Mouse (Mus musculus) bone marrow, adult 2 months (tissue): ENCODE data around the gene Chp2. TPM values are rescaled to one million over a fixed set of nuclear protein-coding genes. Genes with fewer than 3 reads are reported as not detected.

ENCODE experiments used
- H3K27ac ChIP-seq: fragments of 200-500 bp; 2 replicates; pipeline ENCODE4 v1.5.1; 2012; ENCODE audit warnings: low read depth, mild to moderate bottlenecking, control low read depth, inconsistent platforms, low read length; ENCODE audit not compliant: control insufficient read depth, poor library complexity, insufficient read depth
- H3K4me1 ChIP-seq: fragments of 200-500 bp; 2 replicates; pipeline ENCODE4 v1.6.1; 2011; ENCODE audit warnings: low read length; ENCODE audit not compliant: control insufficient read depth, insufficient read depth
- H3K4me3 ChIP-seq: fragments of 200-500 bp; replicated peaks from 2 replicates; pipeline ENCODE3; 2011; ENCODE audit warnings: mild to moderate bottlenecking, low read depth, low read length, control low read depth; ENCODE audit not compliant: control insufficient read depth
- CTCF ChIP-seq: fragments of 200-500 bp; IDR thresholded peaks from 2 replicates; pipeline ENCODE4 v1.5.1; 2011; ENCODE audit warnings: low read length, control low read depth; ENCODE audit not compliant: control insufficient read depth, insufficient read depth
- POLR2A ChIP-seq: fragments of 200-500 bp; IDR thresholded peaks from 2 replicates; pipeline ENCODE4 v1.6.1; 2011; ENCODE audit warnings: low read depth, mild to moderate bottlenecking, control low read depth, low read length, borderline replicate concordance; ENCODE audit not compliant: control insufficient read depth
- WGBS: fragments of 180-500 bp; shearing (Covaris S2); methylation state at CpG from one replicate; pipeline ENCODE4 v1.1.7; 2018; 5-methylcytosine and 5-hydroxymethylcytosine counted together
- polyA plus RNA-seq: library from polyadenylated mRNA; stranded (reverse); fragments of >200 nt; gene quantifications from 2 replicates; pipeline ENCODE4 v1.2.4, GENCODE M21; 2011; ENCODE audit warnings: low replicate concordance; ENCODE audit not compliant: missing spikeins, insufficient read depth, insufficient read length

The Chp2 gene
- polyA plus RNA-seq, 1 experiment, result 8.3 TPM

GRCm38 (mm10) chr7:122196771-122197170, 22.5 kb upstream of the Chp2 start:
- WGBS, result 63% methylated on average over 9 of the region's 9 CpGs
- TF ChIP-seq POLR2A (no peak), CTCF (no peak)

DNA sequence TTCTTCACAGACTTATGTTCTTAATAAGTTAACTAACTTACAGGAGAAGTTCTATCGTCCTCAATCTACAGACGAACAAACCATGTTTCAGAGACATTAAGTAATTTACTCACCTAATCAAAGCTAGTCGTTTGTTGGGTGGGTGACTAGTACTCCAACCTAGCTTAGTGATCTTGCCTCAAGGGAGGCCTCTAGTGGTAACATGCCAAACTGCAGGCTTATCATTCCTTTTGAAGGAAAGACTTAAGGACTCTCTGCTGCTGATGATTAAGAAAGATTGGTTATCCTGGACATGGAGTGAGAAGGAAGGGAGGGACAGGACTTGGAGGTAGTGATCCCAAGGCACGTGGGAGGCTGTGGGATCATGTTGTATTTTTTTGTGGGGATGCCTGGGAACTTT, 22.0 kb upstream of the Chp2 start:
- H3K27ac ChIP-seq, result no peak overlapping the region
- TF ChIP-seq CTCF, result no peak
- TF ChIP-seq POLR2A, result no peak
- 24% methylated on average over 4 of the region's 4 CpGs for WGBS
- H3K4me3 ChIP-seq, result no peak overlapping the region
- no peaks in the 10 kb centered on the region for H3K4me1 ChIP-seq

More at GRCm38 (mm10) chr7:122196771-122197170, 22.5 kb upstream of the Chp2 start:
- H3K4me1 ChIP-seq, result no peaks in the 10 kb centered on the region
- H3K27ac ChIP-seq, result no peak overlapping the region
- H3K4me3 ChIP-seq, result no peak overlapping the region

GRCm38 (mm10) chr7:122199296-122199695, 20.0 kb upstream of the Chp2 start:
- no peak overlapping the region for H3K4me3 ChIP-seq
- no peaks in the 10 kb centered on the region for H3K4me1 ChIP-seq
- 26% methylated on average over 5 of the region's 5 CpGs for WGBS
- H3K27ac ChIP-seq, result no peak overlapping the region
- TF ChIP-seq POLR2A (no peak), CTCF (peak; percentile 31)

- WGBS, result 54% methylated on average over 2 of the region's 2 CpGs
- TF ChIP-seq POLR2A (no peak), CTCF (no peak)
- Histone ChIP-seq H3K4me1 (no peaks in the 10 kb centered on the region), H3K4me3 (no peak overlapping the region), H3K27ac (no peak overlapping the region)
These were observed 15.4 kb upstream of the Chp2 start for GRCm38 (mm10) chr7:122203936-122204335.

DNA sequence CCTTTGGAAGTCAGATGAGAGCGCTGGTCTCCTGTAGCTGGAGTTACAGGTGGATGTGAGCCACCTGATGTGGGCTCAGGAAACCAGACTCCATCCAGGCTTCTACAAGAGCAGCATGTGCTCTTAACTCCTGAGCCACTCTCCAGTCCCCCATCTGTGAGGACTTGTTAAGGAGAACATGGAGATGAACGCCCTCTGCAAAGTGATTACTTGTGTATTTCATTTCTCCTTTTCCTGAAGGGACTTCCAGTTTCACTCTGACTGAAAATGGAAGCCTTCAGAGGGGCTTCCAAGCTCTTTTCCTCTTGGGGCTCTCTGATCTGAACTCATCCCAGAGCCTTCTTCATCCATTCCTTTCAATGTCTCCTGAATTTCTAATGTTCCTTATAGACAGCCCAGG, 13.2 kb upstream of the Chp2 start:
- Histone ChIP-seq H3K27ac (no peak overlapping the region), H3K4me1 (no peaks in the 10 kb centered on the region), H3K4me3 (no peak overlapping the region)
- TF ChIP-seq CTCF, result no peak
- no peak for TF ChIP-seq POLR2A
- 66% methylated on average over 2 of the region's 2 CpGs for WGBS

DNA sequence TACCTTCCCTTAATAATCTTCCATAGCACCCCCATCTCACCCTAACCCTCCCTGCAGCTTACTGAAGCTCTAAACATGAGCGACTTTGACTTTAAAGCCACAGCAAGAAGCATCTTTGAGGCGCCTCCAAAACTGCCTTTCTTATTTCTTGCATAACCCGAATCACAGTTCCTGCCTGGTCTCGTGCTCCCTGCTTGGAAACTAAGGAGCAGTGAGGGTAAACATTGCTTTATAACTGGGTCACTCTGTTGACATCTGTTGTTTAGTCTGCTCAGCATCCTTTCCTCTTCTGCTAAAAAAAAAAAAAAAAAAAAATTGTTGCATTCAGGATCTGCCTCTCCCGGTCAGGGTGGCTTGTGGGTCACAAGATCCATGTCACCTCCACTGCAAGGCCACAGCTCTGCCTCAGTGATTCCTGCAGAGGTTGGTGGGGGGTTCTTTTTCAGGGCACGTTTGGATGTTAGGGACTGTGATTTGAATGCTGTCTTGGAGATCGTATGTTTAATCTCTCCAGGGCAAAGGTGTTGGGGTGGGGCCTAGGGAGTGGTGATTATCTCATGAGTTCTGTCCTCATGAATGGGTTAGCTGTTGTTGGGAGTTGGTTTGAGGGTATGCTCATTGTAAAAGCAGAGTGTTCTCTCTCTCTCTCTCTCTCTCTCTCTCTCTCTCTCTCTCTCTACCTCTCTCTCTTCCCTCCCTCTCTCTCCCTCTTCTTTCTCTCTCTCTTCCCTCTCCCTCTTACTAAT, 10.8 kb upstream of the Chp2 start:
- Histone ChIP-seq H3K4me3 (no peak overlapping the region), H3K4me1 (no peaks in the 10 kb centered on the region), H3K27ac (no peak overlapping the region)
- 49% methylated on average over 7 of the region's 7 CpGs for WGBS
- TF ChIP-seq POLR2A (no peak), CTCF (no peak)

DNA sequence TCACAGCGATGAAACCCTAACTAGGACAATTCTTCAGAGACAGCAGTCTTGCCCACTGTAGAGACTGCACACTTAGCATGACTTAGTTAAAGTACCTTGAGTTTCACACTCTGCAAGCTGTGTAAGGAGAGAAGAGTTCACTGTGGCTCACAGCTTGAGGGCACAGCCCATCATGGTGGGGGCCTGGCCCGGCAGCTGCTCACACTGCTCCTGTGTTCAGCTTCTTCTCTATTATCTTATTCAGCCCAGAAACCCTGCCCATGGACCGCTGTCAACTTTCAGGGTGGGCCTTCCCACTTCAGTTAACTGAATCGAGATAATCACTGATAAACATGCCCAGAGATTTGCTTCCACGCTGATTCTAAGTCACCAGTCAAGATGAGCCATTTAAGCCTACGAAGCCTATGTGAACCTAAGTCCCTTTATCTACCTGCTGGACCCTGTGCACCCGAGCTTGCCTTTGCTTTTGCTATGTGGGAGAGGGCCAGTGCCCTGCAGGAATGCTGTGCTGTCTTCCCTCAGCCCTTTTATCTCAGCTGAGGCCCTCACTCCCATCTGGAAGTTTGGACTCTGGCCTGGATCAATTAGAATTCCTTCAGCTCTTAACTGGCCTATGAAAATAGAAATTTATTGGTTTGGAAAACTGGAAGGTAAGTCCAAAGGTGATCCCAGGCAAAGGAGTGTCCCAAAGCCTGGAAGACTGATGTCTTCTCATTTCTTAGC, 6.9 kb downstream of the Chp2 start:
- no peak for TF ChIP-seq POLR2A
- TF ChIP-seq CTCF, result no peak
- WGBS, result 70% methylated on average over 7 of the region's 7 CpGs
- no peak overlapping the region; the same call in 1 of the 2 replicates for H3K27ac ChIP-seq
- no peaks in the 10 kb centered on the region for H3K4me1 ChIP-seq
- no peak overlapping the region for H3K4me3 ChIP-seq

DNA sequence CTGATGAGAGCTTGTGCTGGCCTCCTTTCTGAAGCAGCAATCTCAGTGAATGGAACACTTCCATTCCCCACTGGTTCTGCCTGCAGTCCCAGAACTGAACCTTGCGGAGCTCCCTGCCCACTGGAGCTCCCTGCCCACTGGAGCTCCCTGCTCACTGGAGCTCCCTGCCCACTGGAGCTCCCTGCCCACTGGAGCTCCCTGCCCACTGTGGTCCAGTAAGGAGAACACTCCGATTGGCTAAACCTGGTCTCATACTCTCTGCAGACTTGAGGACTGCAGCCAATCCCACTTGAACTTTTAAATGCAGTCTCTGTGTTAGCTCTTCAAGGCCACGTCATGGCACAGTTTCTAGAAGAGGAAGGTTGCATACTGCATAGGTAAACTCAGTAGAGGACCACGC, 7.4 kb downstream of the Chp2 start:
- TF ChIP-seq POLR2A, result no peak
- TF ChIP-seq CTCF, result no peak
- 80% methylated on average over 4 of the region's 4 CpGs for WGBS
- Histone ChIP-seq H3K4me3 (no peak overlapping the region), H3K27ac (no peak overlapping the region; the same call in 1 of the 2 replicates), H3K4me1 (no peaks in the 10 kb centered on the region)
